Mouse (Mus musculus) frontal cortex, postnatal 14 days (tissue): ENCODE data around the gene Glra2.
"Not testable (repeated sequence)": the region's sequence is repeated elsewhere in the genome, so short reads cannot be mapped to it uniquely, and the experiment has no call there.

Source experiments
- DNase-seq, 2 experiments: peaks; one replicate each; pipeline ENCODE4 v3.0.0; 2022; ENCODE audit warnings: low spot score in 2 of 2

The Glra2 gene

DNA sequence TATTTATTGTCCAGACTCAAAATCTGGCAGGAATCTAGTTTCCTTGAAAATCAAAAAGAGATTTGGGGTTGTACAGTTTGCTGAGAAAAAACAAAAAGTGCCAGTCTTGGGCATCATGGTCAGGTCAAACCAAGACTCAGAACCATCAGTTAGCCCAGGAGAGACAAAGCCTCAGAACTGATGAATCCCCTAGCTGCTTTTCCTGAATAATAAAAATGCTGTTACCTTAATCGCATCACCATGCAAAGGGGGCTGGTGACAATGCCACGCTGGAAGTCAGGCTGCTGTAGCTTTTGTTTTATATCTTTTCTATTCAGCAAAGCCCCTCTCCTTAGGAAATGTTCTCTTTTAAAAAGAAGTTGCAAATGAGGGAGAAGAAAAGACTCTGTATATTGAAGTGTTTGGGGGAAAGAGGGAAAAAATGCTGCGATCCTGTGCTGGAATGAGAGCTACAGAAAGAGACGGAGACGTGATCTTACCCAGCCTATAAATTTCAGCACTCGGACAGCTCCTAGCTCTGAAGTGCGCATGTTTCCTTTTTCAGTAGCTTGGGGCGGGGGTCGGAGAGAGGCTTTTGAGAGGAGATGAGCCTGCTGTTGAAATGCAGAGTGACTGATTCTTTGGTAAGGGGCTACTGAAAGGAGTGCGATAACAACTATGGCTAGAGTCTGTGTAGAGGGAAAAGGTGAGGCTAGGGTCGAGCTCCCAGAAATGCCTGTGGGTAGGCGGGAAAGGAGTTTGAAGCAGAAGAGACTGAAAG, at the start of gene Glra2:
Gene Glra2, minus strand, starts transcription at position 455 of the 760 bp plus-strand sequence.
- peak in 1 of 2 experiments; percentile 11 for DNase-seq

GRCm38 (mm10) chrX:165362798-165363197, 35.6 kb upstream of the Glra2 start:
- DNase-seq, result peak in 1 of 2 experiments; percentile 21

- no peak for DNase-seq
Measured at GRCm38 (mm10) chrX:165344611-165345010, 17.4 kb upstream of the Glra2 start.

DNA sequence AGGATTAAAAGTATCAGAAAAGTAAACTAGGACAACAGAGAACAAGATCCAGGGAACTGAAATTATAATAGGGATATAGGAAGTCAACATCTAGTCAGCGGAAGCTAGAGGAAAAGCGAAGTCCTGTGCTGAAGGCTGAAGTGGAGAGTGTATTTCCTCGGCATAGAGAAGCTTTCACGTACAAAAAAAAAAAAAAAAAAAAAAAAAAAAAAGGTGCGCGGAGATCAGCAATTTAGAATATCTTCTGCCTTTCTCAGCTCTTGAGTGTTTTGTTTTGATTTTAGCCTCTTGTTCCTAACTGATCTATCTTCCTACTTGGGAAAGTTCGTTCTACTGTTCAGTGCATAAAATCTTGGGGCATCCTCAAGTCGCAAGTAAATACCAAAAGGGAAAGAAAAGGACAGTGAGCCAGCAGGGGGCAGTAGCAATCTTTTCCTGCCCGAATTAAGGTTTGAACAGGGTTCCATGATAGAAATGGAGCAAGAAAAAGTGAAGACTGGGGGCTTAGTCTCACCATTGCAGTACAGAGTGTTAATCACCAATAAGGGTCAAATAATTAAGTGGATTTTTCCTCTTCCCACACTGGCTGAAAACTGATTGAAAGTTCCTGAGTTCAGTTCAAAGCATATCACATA, 623 bp upstream of the Glra2 start:
- peak; percentile 9 to 62 for DNase-seq

DNA sequence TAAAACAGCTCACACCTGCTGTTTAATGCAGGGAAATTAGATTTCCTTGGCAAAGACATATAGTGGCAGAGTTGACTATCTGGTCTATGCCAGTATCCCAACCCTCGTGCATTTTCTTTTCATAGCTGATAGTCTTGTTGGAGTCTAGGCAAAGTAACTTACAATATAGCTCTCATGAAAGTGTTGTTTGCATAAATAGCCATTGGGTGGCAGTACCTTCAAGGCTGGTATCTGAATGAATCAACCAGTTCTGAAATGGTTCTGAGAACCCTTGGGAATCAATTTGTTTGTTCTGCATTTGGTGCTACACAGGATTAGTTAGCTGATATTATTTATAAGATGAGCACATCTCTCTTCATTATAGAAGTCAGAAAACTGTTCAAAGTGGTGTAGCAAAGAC, 133.6 kb downstream of the Glra2 start:
- DNase-seq, result no peak

GRCm38 (mm10) chrX:165191170-165191569, 136.0 kb downstream of the Glra2 start:
- DNase-seq, result no peak

DNA sequence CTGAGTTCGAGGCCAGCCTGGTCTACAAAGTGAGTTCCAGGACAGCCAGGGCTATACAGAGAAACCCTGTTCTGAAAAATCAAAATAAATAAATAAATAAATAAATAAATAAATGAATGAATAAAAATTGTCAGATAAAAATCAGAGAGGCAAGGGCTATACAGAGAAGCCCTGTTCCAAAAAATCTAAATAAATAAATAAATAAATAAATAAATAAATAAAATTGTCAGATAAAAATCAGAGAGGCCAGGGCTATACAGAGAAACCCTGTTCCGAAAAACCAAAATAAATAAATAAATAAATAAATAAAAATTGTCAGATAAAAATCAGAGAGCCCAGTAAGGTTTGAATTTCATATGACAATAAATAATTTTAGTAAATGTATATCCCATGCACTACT, 144.2 kb downstream of the Glra2 start:
- not testable (repeated sequence) for DNase-seq

DNA sequence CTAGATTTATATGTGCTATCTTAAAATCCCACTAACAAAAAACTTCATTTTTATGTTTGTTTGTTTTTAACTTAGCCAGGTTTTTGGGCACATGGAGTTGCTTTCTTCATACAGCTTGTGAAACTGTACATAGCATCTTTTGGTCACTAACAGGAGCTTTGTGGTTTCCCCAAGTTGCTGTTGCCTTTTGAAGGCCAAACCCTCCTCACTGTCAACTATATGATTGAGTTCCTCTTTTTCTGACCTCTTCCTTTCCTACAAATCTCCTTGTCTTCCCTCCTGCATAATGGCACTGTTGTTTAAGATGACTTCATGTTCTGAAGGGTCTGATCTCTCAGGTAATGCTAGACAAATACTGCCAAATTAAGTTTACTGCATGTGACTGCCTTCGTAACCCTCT, 170.6 kb downstream of the Glra2 start:
- DNase-seq, result no peak

DNA sequence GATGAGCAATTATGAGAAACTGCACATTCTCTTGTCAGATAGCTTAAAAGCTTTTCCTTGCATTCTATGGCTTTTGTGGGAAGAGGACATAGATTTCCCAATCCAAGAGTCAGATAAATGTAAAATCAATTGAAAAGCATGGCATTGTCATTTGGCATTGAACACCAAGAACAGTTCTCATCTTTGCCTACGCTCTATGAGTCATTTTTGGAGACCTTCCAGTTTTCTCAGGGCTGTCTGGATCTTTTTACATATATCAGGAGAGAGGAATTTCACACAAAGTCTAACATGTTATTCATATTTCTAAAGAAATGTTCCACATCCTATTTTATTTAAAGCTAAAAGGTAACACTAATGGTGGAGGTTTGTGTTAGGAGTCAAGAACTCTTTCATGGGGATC, 223.0 kb downstream of the Glra2 start:
- DNase-seq, result no peak
